Mouse (Mus musculus): ENCODE measurements around the gene Gigyf1. TPM values are rescaled to one million over a fixed set of nuclear protein-coding genes. Genes with fewer than 3 reads are reported as not detected.

Gigyf1 gene
- polyA plus RNA-seq, 1 experiment = 24.4 TPM

- Histone ChIP-seq H3K4me1 (ENCODE audit: control insufficient read depth, insufficient read depth, low read length) (peaks cover 4% of the 10 kb centered on the region; the same call in 1 of the 2 replicates), H3K36me3 (ENCODE audit: control insufficient read depth, insufficient read depth, low read length) (peaks cover 11% of the 10 kb centered on the region)
These were observed 7.2 kb downstream of the Gigyf1 start for GRCm38 (mm10) chr5:137525511-137525910.

DNA sequence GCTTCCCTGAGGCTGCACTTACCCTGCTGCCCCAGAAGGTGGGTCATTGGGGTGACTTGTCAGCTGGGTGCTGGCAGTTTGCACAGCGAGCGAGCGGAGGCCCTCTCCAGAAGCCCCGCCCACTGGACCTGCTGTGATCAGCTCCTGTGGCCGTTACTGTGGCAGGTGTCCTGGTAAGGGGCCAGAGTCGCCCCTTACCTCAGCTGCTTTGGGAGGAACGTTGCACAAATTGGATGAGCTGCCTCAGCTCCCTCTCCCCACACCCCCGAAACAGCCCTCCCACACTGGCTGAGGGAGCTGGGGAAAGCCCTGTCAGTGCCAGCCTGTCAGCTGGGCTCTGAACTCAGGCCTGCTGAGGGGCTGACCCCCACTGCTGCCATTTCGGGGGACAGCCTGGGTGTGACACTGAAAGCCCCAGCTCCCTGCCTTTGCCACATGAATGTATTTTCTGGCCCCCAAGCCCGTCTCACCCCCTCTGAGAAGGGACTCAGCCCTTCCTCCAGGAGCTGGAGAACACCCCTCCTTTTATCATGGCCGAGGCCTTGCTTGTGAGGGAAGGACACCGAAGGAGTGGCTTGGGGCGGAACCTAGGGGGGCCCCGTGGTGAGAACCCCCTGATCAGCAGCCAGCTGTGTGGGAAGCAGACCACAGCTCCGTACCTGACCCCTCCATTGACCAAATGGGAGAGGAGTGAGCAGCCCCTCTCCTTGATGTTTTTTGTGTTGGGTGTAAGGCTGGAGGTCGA, 8.0 kb downstream of the Gigyf1 start:
- peak; percentile 57 for DNase-seq
- Histone ChIP-seq H3K4me3 (ENCODE audit: insufficient read depth, low read depth, low read length) (no peak overlapping the region), H3K27ac (ENCODE audit: insufficient read depth, low read depth, low read length) (no peak overlapping the region), H3K36me3 (ENCODE audit: control insufficient read depth, insufficient read depth, low read length) (peaks cover 11% of the 10 kb centered on the region), H3K4me1 (ENCODE audit: control insufficient read depth, insufficient read depth, low read length) (peaks cover 4% of the 10 kb centered on the region; the same call in 1 of the 2 replicates), H3K27me3 (replicated peaks; ENCODE audit: control insufficient read depth, insufficient read depth, low read length) (no peaks in the 10 kb centered on the region)
- no peak for TF ChIP-seq POLR2A (IDR thresholded peaks at IDR 0.05; ENCODE audit: low read depth, low read length)
- peak; percentile 16; the same call in 1 of the 2 replicates for TF ChIP-seq CTCF (conservative IDR thresholded peaks at IDR 0.05; ENCODE audit: insufficient read depth, insufficient read length, low read depth, low read length)
- 38% methylated on average over 16 of the region's 16 CpGs for WGBS

More at GRCm38 (mm10) chr5:137525511-137525910, 7.2 kb downstream of the Gigyf1 start:
- no peaks in the 10 kb centered on the region for H3K27me3 ChIP-seq (replicated peaks; ENCODE audit: control insufficient read depth, insufficient read depth, low read length)
- no peak overlapping the region for H3K4me3 ChIP-seq (ENCODE audit: insufficient read depth, low read depth, low read length)
- no peak overlapping the region for H3K27ac ChIP-seq (ENCODE audit: insufficient read depth, low read depth, low read length)
- TF ChIP-seq POLR2A (IDR thresholded peaks at IDR 0.05; ENCODE audit: low read depth, low read length) = no peak
- no peak for DNase-seq
- WGBS = 74% methylated on average over 16 of the region's 16 CpGs

DNA sequence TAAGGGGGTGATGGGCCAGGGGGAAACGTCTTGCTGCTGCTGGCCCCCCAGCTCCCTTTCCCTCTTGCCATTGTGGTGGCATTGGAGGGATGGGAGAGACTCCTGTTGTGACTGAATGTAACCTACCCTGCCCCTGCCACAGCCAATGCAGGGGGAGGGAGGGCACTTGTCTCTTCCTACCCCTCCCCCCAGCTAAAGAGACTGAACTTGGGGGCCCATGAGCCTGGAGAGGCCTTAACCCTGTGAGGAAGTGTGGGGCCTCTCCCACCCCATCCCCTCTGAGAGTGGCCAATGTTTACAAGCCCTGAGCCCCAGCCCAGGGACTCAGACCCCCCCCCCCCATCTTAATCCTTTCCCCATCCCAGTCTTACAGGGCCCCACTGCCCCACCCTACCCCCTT, 9.1 kb downstream of the Gigyf1 start:
- H3K36me3 ChIP-seq (ENCODE audit: control insufficient read depth, insufficient read depth, low read length) = peaks cover 9% of the 10 kb centered on the region
- WGBS = 41% methylated on average over 1 of the region's 1 CpGs

DNA sequence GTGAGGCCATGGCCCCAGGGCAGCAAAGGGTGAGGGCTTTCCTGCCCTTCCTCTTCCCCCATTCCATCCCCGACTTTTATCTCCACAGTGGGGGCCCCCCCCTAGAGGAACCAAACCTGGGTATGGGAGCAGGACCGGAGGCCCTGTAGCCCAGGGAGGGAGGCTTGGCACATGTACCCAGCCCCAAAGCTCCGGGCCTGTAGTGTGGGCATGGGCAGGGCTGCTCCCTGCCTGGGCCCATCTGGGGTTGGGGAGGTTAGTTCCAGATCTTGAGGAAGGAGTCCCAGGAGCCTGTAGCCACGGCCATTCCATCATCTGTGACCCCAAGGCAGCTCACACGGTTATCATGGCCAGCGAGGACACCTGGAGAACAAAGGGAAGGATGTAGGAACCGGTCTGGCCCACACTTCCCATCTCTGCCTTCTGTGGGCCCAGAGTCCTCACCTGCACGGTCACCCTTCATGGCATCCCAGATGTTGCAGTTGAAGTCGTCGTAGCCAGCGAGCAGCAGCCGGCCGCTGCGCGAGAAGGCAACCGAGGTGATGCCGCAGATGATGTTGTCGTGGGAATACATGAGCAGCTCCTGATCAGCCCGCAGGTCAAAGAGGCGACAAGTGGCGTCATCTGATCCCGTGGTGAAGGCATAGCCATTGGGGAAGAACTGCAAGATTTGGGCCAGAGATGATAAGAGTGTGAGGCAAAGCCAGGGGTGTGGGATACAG, 10.1 kb downstream of the Gigyf1 start:
- TF ChIP-seq CTCF (conservative IDR thresholded peaks at IDR 0.05; ENCODE audit: insufficient read depth, insufficient read length, low read depth, low read length) (no peak), POLR2A (IDR thresholded peaks at IDR 0.05; ENCODE audit: low read depth, low read length) (no peak)
- DNase-seq = no peak
- WGBS = 70% methylated on average over 22 of the region's 22 CpGs

More for the DNA sequence above, 9.1 kb downstream of the Gigyf1 start:
- H3K27me3 ChIP-seq (replicated peaks; ENCODE audit: control insufficient read depth, insufficient read depth, low read length) = no peaks in the 10 kb centered on the region
- no peak for TF ChIP-seq POLR2A (IDR thresholded peaks at IDR 0.05; ENCODE audit: low read depth, low read length)
- TF ChIP-seq CTCF (conservative IDR thresholded peaks at IDR 0.05; ENCODE audit: insufficient read depth, insufficient read length, low read depth, low read length) = no peak
- DNase-seq = no peak
- H3K27ac ChIP-seq (ENCODE audit: insufficient read depth, low read depth, low read length) = no peak overlapping the region
- no peak overlapping the region for H3K4me3 ChIP-seq (ENCODE audit: insufficient read depth, low read depth, low read length)
- H3K4me1 ChIP-seq (ENCODE audit: control insufficient read depth, insufficient read depth, low read length) = peaks cover 4% of the 10 kb centered on the region; the same call in 1 of the 2 replicates

DNA sequence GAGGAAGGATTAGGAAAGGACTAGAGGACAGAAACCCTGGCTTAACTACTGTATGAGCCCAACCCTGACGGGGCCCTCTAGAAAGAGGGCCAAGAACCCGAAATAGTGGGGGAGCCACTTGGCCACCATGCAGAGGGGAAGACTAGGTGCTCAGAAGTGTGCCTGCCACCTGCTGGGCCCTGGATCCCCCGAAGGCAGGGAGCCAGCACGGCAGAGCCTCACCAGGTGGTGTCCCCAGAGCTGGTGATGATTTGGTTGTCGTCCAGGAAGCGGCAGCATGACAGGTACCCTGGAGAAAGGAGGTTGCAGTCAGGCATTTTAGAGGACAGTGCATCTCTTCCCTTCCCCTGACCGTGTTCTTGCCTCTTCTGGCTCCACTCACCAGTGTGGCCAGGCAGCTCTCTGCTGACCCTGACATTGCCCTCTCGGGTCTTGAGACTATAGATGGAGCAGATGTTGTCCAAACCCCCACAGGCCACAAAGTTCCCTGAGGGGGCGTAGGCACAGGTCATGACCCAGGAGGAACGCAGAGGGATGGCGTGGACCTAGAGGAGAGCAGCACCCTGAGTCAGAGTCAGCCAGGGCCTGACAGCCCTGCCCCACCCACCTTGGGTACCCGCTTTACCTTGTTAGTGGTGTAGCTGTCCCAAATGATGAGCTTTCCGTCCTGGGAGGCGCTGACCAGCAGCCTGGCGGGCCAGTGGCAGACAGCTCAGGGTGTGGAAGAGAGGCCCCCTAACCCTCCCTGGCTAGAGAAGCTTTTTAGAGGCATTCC, 11.1 kb downstream of the Gigyf1 start:
- H3K4me3 ChIP-seq (ENCODE audit: insufficient read depth, low read depth, low read length) = no peak overlapping the region
- H3K27me3 ChIP-seq (replicated peaks; ENCODE audit: control insufficient read depth, insufficient read depth, low read length) = no peaks in the 10 kb centered on the region
- peaks cover 7% of the 10 kb centered on the region; the same call in 1 of the 2 replicates for H3K4me1 ChIP-seq (ENCODE audit: control insufficient read depth, insufficient read depth, low read length)
- no peak overlapping the region for H3K27ac ChIP-seq (ENCODE audit: insufficient read depth, low read depth, low read length)
- WGBS = 70% methylated on average over 15 of the region's 15 CpGs
- peaks cover 9% of the 10 kb centered on the region for H3K36me3 ChIP-seq (ENCODE audit: control insufficient read depth, insufficient read depth, low read length)
- TF ChIP-seq POLR2A (IDR thresholded peaks at IDR 0.05; ENCODE audit: low read depth, low read length) (no peak), CTCF (conservative IDR thresholded peaks at IDR 0.05; ENCODE audit: insufficient read depth, insufficient read length, low read depth, low read length) (no peak)
- DNase-seq = no peak

More for the DNA sequence above, 10.1 kb downstream of the Gigyf1 start:
- H3K4me1 ChIP-seq (ENCODE audit: control insufficient read depth, insufficient read depth, low read length) = peaks cover 4% of the 10 kb centered on the region; the same call in 1 of the 2 replicates
- no peak overlapping the region for H3K4me3 ChIP-seq (ENCODE audit: insufficient read depth, low read depth, low read length)
- no peak overlapping the region for H3K27ac ChIP-seq (ENCODE audit: insufficient read depth, low read depth, low read length)
- peaks cover 9% of the 10 kb centered on the region for H3K36me3 ChIP-seq (ENCODE audit: control insufficient read depth, insufficient read depth, low read length)
- no peaks in the 10 kb centered on the region for H3K27me3 ChIP-seq (replicated peaks; ENCODE audit: control insufficient read depth, insufficient read depth, low read length)

- Histone ChIP-seq H3K27ac (ENCODE audit: insufficient read depth, low read depth, low read length) (no peak overlapping the region), H3K27me3 (replicated peaks; ENCODE audit: control insufficient read depth, insufficient read depth, low read length) (no peaks in the 10 kb centered on the region), H3K4me3 (ENCODE audit: insufficient read depth, low read depth, low read length) (peak overlapping the region; percentile 100), H3K4me1 (ENCODE audit: control insufficient read depth, insufficient read depth, low read length) (peaks cover 7% of the 10 kb centered on the region; the same call in 1 of the 2 replicates), H3K36me3 (ENCODE audit: control insufficient read depth, insufficient read depth, low read length) (peaks cover 6% of the 10 kb centered on the region; the same call in 1 of the 2 replicates)
- no peak for DNase-seq
- WGBS = 66% methylated on average over 8 of the region's 8 CpGs
- TF ChIP-seq CTCF (conservative IDR thresholded peaks at IDR 0.05; ENCODE audit: insufficient read depth, insufficient read length, low read depth, low read length) (no peak), POLR2A (IDR thresholded peaks at IDR 0.05; ENCODE audit: low read depth, low read length) (no peak)
These were observed 11.7 kb downstream of the Gigyf1 start for GRCm38 (mm10) chr5:137530075-137530474.

Measured in kidney, adult 2 months (tissue).